Mouse (Mus musculus): ENCODE data around the gene Man2c1. TPM values are rescaled to one million over a fixed set of nuclear protein-coding genes. Genes with fewer than 3 reads are reported as not detected.

Man2c1 gene
- total and polyA plus RNA-seq, 3 experiments = 56.3 to 106 (median 66.7) TPM

GRCm38 (mm10) chr9:57156383-57156782, 25.9 kb downstream of the Man2c1 start:
- no peak for DNase-seq (ENCODE audit: low spot score)
- ATAC-seq (ENCODE audit: extremely low read depth, insufficient number of reproducible peaks, low FRiP score, poor library complexity, severe bottlenecking) = no peak
- H3K36me3 ChIP-seq (replicated peaks) = peaks cover 33% of the 10 kb centered on the region
- no peaks in the 10 kb centered on the region for H3K9me3 ChIP-seq (replicated peaks)
- H3K4me1 ChIP-seq (ENCODE audit: insufficient read depth, low read depth, low read length) = peaks cover 31% of the 10 kb centered on the region
- H3K4me3 ChIP-seq (ENCODE audit: low read depth, low read length) = no peak overlapping the region
- no peak for TF ChIP-seq GATA1 (IDR thresholded peaks at IDR 0.05; ENCODE audit: borderline replicate concordance, low read length)
- no peak for TF ChIP-seq CTCF (IDR thresholded peaks at IDR 0.05; ENCODE audit: low read depth, low read length)
- no peak for TF ChIP-seq POLR2AphosphoS5 (IDR thresholded peaks at IDR 0.05; ENCODE audit: insufficient replicate concordance, low read depth, low read length)
- TF ChIP-seq GATA2 (IDR thresholded peaks at IDR 0.05; ENCODE audit: borderline replicate concordance, low read depth, low read length) = no peak
- TF ChIP-seq TAL1 (conservative IDR thresholded peaks at IDR 0.05; ENCODE audit: low read depth, low read length) = no peak
- H3K27me3 ChIP-seq (ENCODE audit: insufficient read depth, low read length) = peaks cover 2% of the 10 kb centered on the region; the same call in 1 of the 2 replicates

- Histone ChIP-seq H3K4me1 (ENCODE audit: insufficient read depth, low read depth, low read length) (peaks cover 31% of the 10 kb centered on the region), H3K4me3 (ENCODE audit: low read depth, low read length) (peak overlapping the region; percentile 91; the same call in 1 of the 2 replicates), H3K27me3 (ENCODE audit: insufficient read depth, low read length) (peaks cover 4% of the 10 kb centered on the region; the same call in 1 of the 2 replicates), H3K36me3 (replicated peaks) (peaks cover 33% of the 10 kb centered on the region), H3K9me3 (replicated peaks) (no peaks in the 10 kb centered on the region)
- TF ChIP-seq TAL1 (conservative IDR thresholded peaks at IDR 0.05; ENCODE audit: low read depth, low read length) (no peak), GATA1 (IDR thresholded peaks at IDR 0.05; ENCODE audit: borderline replicate concordance, low read length) (no peak), POLR2AphosphoS5 (IDR thresholded peaks at IDR 0.05; ENCODE audit: insufficient replicate concordance, low read depth, low read length) (no peak), CTCF (IDR thresholded peaks at IDR 0.05; ENCODE audit: low read depth, low read length) (no peak), GATA2 (IDR thresholded peaks at IDR 0.05; ENCODE audit: borderline replicate concordance, low read depth, low read length) (no peak)
- no peak for ATAC-seq (ENCODE audit: extremely low read depth, insufficient number of reproducible peaks, low FRiP score, poor library complexity, severe bottlenecking)
- no peak for DNase-seq (ENCODE audit: low spot score)
Observed at GRCm38 (mm10) chr9:57156823-57157222, 26.3 kb downstream of the Man2c1 start.

- peaks cover 35% of the 10 kb centered on the region for H3K4me1 ChIP-seq (ENCODE audit: insufficient read depth, low read depth, low read length)
- H3K27me3 ChIP-seq (ENCODE audit: insufficient read depth, low read length) = peaks cover 4% of the 10 kb centered on the region; the same call in 1 of the 2 replicates
- DNase-seq (ENCODE audit: low spot score) (no peak), ATAC-seq (ENCODE audit: extremely low read depth, insufficient number of reproducible peaks, low FRiP score, poor library complexity, severe bottlenecking) (no peak)
- peaks cover 33% of the 10 kb centered on the region for H3K36me3 ChIP-seq (replicated peaks)
- peak overlapping the region; percentile 91 for H3K4me3 ChIP-seq (ENCODE audit: low read depth, low read length)
- no peak for TF ChIP-seq TAL1 (conservative IDR thresholded peaks at IDR 0.05; ENCODE audit: low read depth, low read length)
- no peak for TF ChIP-seq GATA2 (IDR thresholded peaks at IDR 0.05; ENCODE audit: borderline replicate concordance, low read depth, low read length)
- no peak for TF ChIP-seq CTCF (IDR thresholded peaks at IDR 0.05; ENCODE audit: low read depth, low read length)
- H3K9me3 ChIP-seq (replicated peaks) = no peaks in the 10 kb centered on the region
Observed at GRCm38 (mm10) chr9:57157499-57157898, 27.0 kb downstream of the Man2c1 start.

- peak within 1 kb of the TSS; percentile 91 for H3K4me3 ChIP-seq (ENCODE audit: low read depth, low read length)
- ATAC-seq (ENCODE audit: extremely low read depth, insufficient number of reproducible peaks, low FRiP score, poor library complexity, severe bottlenecking) = peak; percentile 66
Observed at GRCm38 (mm10) chr9:57158013-57158470, 27.6 kb downstream of the Man2c1 start, which contains the start of gene Commd4. Gene Commd4 (minus strand): TSS chr9:57158331.

GRCm38 (mm10) chr9:57158506-57158905, 28.0 kb downstream of the Man2c1 start:
- ATAC-seq (ENCODE audit: extremely low read depth, insufficient number of reproducible peaks, low FRiP score, poor library complexity, severe bottlenecking) = no peak
- no peak for DNase-seq (ENCODE audit: low spot score)
- peaks cover 33% of the 10 kb centered on the region for H3K36me3 ChIP-seq (replicated peaks)

More at GRCm38 (mm10) chr9:57158013-57158470, 27.6 kb downstream of the Man2c1 start, which contains the start of gene Commd4:
- Histone ChIP-seq H3K9me3 (replicated peaks) (no peaks in the 10 kb centered on the region), H3K36me3 (replicated peaks) (peaks cover 33% of the 10 kb centered on the region), H3K27me3 (ENCODE audit: insufficient read depth, low read length) (peaks cover 7% of the 10 kb centered on the region; the same call in 1 of the 2 replicates), H3K4me1 (ENCODE audit: insufficient read depth, low read depth, low read length) (peaks cover 38% of the 10 kb centered on the region)
- TF ChIP-seq GATA2 (IDR thresholded peaks at IDR 0.05; ENCODE audit: borderline replicate concordance, low read depth, low read length) = no peak
- no peak for TF ChIP-seq POLR2AphosphoS5 (IDR thresholded peaks at IDR 0.05; ENCODE audit: insufficient replicate concordance, low read depth, low read length)
- no peak for TF ChIP-seq GATA1 (IDR thresholded peaks at IDR 0.05; ENCODE audit: borderline replicate concordance, low read length)
- no peak for TF ChIP-seq TAL1 (conservative IDR thresholded peaks at IDR 0.05; ENCODE audit: low read depth, low read length)
- no peak for TF ChIP-seq CTCF (IDR thresholded peaks at IDR 0.05; ENCODE audit: low read depth, low read length)
- peak; percentile 93 for DNase-seq (ENCODE audit: low spot score)

GRCm38 (mm10) chr9:57162496-57162895, 32.0 kb downstream of the Man2c1 start:
- peaks cover 17% of the 10 kb centered on the region for H3K4me1 ChIP-seq (ENCODE audit: insufficient read depth, low read depth, low read length)
- no peak for ATAC-seq (ENCODE audit: extremely low read depth, insufficient number of reproducible peaks, low FRiP score, poor library complexity, severe bottlenecking)
- no peaks in the 10 kb centered on the region for H3K36me3 ChIP-seq (replicated peaks)
- no peak for DNase-seq (ENCODE audit: low spot score)
- H3K4me3 ChIP-seq (ENCODE audit: low read depth, low read length) = no peak overlapping the region
- H3K9me3 ChIP-seq (replicated peaks) = no peaks in the 10 kb centered on the region
- TF ChIP-seq GATA1 (IDR thresholded peaks at IDR 0.05; ENCODE audit: borderline replicate concordance, low read length) (no peak), POLR2AphosphoS5 (IDR thresholded peaks at IDR 0.05; ENCODE audit: insufficient replicate concordance, low read depth, low read length) (no peak), GATA2 (IDR thresholded peaks at IDR 0.05; ENCODE audit: borderline replicate concordance, low read depth, low read length) (no peak), CTCF (IDR thresholded peaks at IDR 0.05; ENCODE audit: low read depth, low read length) (no peak), TAL1 (conservative IDR thresholded peaks at IDR 0.05; ENCODE audit: low read depth, low read length) (no peak)
- peaks cover 23% of the 10 kb centered on the region for H3K27me3 ChIP-seq (ENCODE audit: insufficient read depth, low read length)

More at GRCm38 (mm10) chr9:57158506-57158905, 28.0 kb downstream of the Man2c1 start:
- TF ChIP-seq POLR2AphosphoS5 (IDR thresholded peaks at IDR 0.05; ENCODE audit: insufficient replicate concordance, low read depth, low read length) (no peak), GATA1 (IDR thresholded peaks at IDR 0.05; ENCODE audit: borderline replicate concordance, low read length) (no peak), TAL1 (conservative IDR thresholded peaks at IDR 0.05; ENCODE audit: low read depth, low read length) (no peak), GATA2 (IDR thresholded peaks at IDR 0.05; ENCODE audit: borderline replicate concordance, low read depth, low read length) (no peak), CTCF (IDR thresholded peaks at IDR 0.05; ENCODE audit: low read depth, low read length) (no peak)
- Histone ChIP-seq H3K4me1 (ENCODE audit: insufficient read depth, low read depth, low read length) (peaks cover 38% of the 10 kb centered on the region), H3K27me3 (ENCODE audit: insufficient read depth, low read length) (peaks cover 8% of the 10 kb centered on the region), H3K4me3 (ENCODE audit: low read depth, low read length) (peak overlapping the region; percentile 91), H3K9me3 (replicated peaks) (no peaks in the 10 kb centered on the region)
